Mouse (Mus musculus) MEL (cell line): Measurements from ENCODE around the gene Cfap52. TPM values are rescaled to one million over a fixed set of nuclear protein-coding genes. Genes with fewer than 3 reads are reported as not detected.

ENCODE experiments used
- DNase-seq: peaks from one replicate; pipeline ENCODE4 v3.0.0; 2011; ENCODE audit warnings: low read depth, low spot score
- H3K27ac ChIP-seq: 2 replicates; pipeline ENCODE4 v1.5.1; 2012; ENCODE audit warnings: low read depth, mild to moderate bottlenecking, control low read depth, low read length, moderate library complexity; ENCODE audit not compliant: control insufficient read depth
- H3K27me3 ChIP-seq, 2 experiments: fragments of 150-350 bp in 1 of 2; sonication (generic) in 1 of 2; 2 replicates each; pipeline ENCODE4 v1.6.1; 2012; ENCODE audit warnings: low read length in 2 of 2, mild to moderate bottlenecking in 2 of 2, improper control_type of control experiment in 1 of 2, moderate library complexity in 1 of 2; ENCODE audit not compliant: insufficient read depth in 2 of 2, control insufficient read depth in 1 of 2
- H3K36me3 ChIP-seq, 2 experiments: 2 replicates each; pipeline ENCODE4 v1.6.1; 2012 to 2014; ENCODE audit warnings: low read length in 2 of 2, improper control_type of control experiment in 1 of 2, inconsistent platforms in 1 of 2, mild to moderate bottlenecking in 1 of 2; ENCODE audit not compliant: insufficient read depth in 2 of 2, control insufficient read depth in 1 of 2
- H3K4me1 ChIP-seq, 2 experiments: fragments of 150-350 bp in 1 of 2; sonication (generic) in 1 of 2; 2 replicates each; pipeline ENCODE4 v1.6.1; 2012; ENCODE audit warnings: low read length in 2 of 2, improper control_type of control experiment in 1 of 2, mild to moderate bottlenecking in 1 of 2; ENCODE audit not compliant: insufficient read depth in 2 of 2, control insufficient read depth in 1 of 2
- H3K4me3 ChIP-seq, 2 experiments: fragments of 150-350 bp in 1 of 2; sonication (generic) in 1 of 2; 2 replicates each; pipeline ENCODE4 v1.5.1; 2012; ENCODE audit warnings: low read depth in 2 of 2, low read length in 2 of 2, mild to moderate bottlenecking in 2 of 2, moderate library complexity in 2 of 2, control low read depth in 1 of 2, improper control_type of control experiment in 1 of 2; ENCODE audit not compliant: control insufficient read depth in 1 of 2, insufficient read depth in 1 of 2
- H3K79me2 ChIP-seq: 2 replicates; pipeline ENCODE4 v1.6.1; 2012; ENCODE audit warnings: mild to moderate bottlenecking, low read length, moderate library complexity; ENCODE audit not compliant: control insufficient read depth, poor library complexity, insufficient read depth
- H3K9ac ChIP-seq: 2 replicates; pipeline ENCODE4 v1.6.1; 2012; ENCODE audit warnings: low read depth, mild to moderate bottlenecking, control low read depth, low read length, moderate library complexity; ENCODE audit not compliant: control insufficient read depth, poor library complexity, severe bottlenecking
- H3K9me3 ChIP-seq: fragments of 150-350 bp; sonication (generic); replicated peaks from 2 replicates; pipeline ENCODE4 v1.6.1; 2012; ENCODE audit warnings: mild to moderate bottlenecking, low read length, improper control_type of control experiment, moderate library complexity; ENCODE audit not compliant: insufficient read depth
- CHD1 ChIP-seq: IDR thresholded peaks from 2 replicates; pipeline ENCODE4 v1.6.1; 2012; ENCODE audit warnings: low read depth, mild to moderate bottlenecking, inconsistent platforms, low read length, improper control_type of control experiment
- CHD2 ChIP-seq: IDR thresholded peaks from 2 replicates; pipeline ENCODE4 v1.6.1; 2011; ENCODE audit warnings: low read length, improper control_type of control experiment
- E2F4 ChIP-seq: IDR thresholded peaks from 2 replicates; pipeline ENCODE4 v1.6.1; 2011; ENCODE audit warnings: low read depth, low read length, improper control_type of control experiment, borderline replicate concordance
- HCFC1 ChIP-seq: IDR thresholded peaks from 2 replicates; pipeline ENCODE4 v1.6.1; 2012; ENCODE audit warnings: low read depth, mild to moderate bottlenecking, inconsistent platforms, low read length, improper control_type of control experiment, moderate library complexity
- KAT2A ChIP-seq: conservative IDR thresholded peaks from 2 replicates; pipeline ENCODE4 v1.6.1; 2012; ENCODE audit warnings: low read depth, low read length, improper control_type of control experiment, inconsistent platforms
- MAFK ChIP-seq: IDR thresholded peaks from 2 replicates; pipeline ENCODE4 v1.6.1; 2011; ENCODE audit warnings: low read depth, mild to moderate bottlenecking, low read length, improper control_type of control experiment, borderline replicate concordance
- MEF2A ChIP-seq: IDR thresholded peaks from 2 replicates; pipeline ENCODE4 v1.6.1; 2014; ENCODE audit warnings: low read depth, mild to moderate bottlenecking, inconsistent platforms, low read length, improper control_type of control experiment; ENCODE audit not compliant: poor library complexity, insufficient replicate concordance, severe bottlenecking; ENCODE audit errors: extremely low read depth
- MYC ChIP-seq: IDR thresholded peaks from 2 replicates; pipeline ENCODE4 v1.6.1; 2011; ENCODE audit warnings: low read depth, mild to moderate bottlenecking, low read length, improper control_type of control experiment, moderate library complexity
- POLR2AphosphoS5 ChIP-seq: IDR thresholded peaks from 2 replicates; pipeline ENCODE4 v1.6.1; 2012; ENCODE audit warnings: low read depth, borderline replicate concordance, mild to moderate bottlenecking, inconsistent platforms, low read length, moderate library complexity, mixed read lengths
- RAD21 ChIP-seq: IDR thresholded peaks from 2 replicates; pipeline ENCODE4 v1.6.1; 2011; ENCODE audit warnings: mild to moderate bottlenecking, low read depth, low read length, improper control_type of control experiment
- RCOR1 ChIP-seq: IDR thresholded peaks from 2 replicates; pipeline ENCODE4 v1.6.1; 2012; ENCODE audit warnings: low read depth, mild to moderate bottlenecking, inconsistent platforms, low read length, improper control_type of control experiment
- SIN3A ChIP-seq: IDR thresholded peaks from 2 replicates; pipeline ENCODE4 v1.6.1; 2012; ENCODE audit warnings: low read length, improper control_type of control experiment, inconsistent platforms
- TCF12 ChIP-seq: IDR thresholded peaks from 2 replicates; pipeline ENCODE4 v1.6.1; 2014; ENCODE audit warnings: low read depth, mild to moderate bottlenecking, inconsistent platforms, low read length, improper control_type of control experiment, moderate library complexity
- USF1 ChIP-seq: IDR thresholded peaks from 2 replicates; pipeline ENCODE4 v1.6.1; 2014; ENCODE audit warnings: low read depth, mild to moderate bottlenecking, inconsistent platforms, low read length, improper control_type of control experiment, moderate library complexity
- ZMIZ1 ChIP-seq: IDR thresholded peaks from 2 replicates; pipeline ENCODE4 v1.6.1; 2012; ENCODE audit warnings: low read depth, mild to moderate bottlenecking, inconsistent platforms, low read length, improper control_type of control experiment, moderate library complexity
- polyA plus RNA-seq, 2 experiments: library from polyadenylated mRNA; stranded (reverse) in 1 of 2; unstranded in 1 of 2; fragments of >175 nt in 1 of 2; fragments of >200 nt in 1 of 2; gene quantifications; 2 replicates each; pipeline versions ENCODE4 v1.2.1 to v1.2.4; 2012; ENCODE audit warnings: low replicate concordance in 2 of 2, low read depth in 1 of 2; ENCODE audit not compliant: insufficient read length in 2 of 2, insufficient read depth in 1 of 2, missing spikeins in 1 of 2
- total RNA-seq: library from RNA; depleted of rRNA; stranded (reverse); fragments of 300-350 nt; gene quantifications from 2 replicates; pipeline ENCODE4 v1.2.3, GENCODE M21; 2012

Cfap52 gene
- total and polyA plus RNA-seq, 3 experiments, result not detected

DNA sequence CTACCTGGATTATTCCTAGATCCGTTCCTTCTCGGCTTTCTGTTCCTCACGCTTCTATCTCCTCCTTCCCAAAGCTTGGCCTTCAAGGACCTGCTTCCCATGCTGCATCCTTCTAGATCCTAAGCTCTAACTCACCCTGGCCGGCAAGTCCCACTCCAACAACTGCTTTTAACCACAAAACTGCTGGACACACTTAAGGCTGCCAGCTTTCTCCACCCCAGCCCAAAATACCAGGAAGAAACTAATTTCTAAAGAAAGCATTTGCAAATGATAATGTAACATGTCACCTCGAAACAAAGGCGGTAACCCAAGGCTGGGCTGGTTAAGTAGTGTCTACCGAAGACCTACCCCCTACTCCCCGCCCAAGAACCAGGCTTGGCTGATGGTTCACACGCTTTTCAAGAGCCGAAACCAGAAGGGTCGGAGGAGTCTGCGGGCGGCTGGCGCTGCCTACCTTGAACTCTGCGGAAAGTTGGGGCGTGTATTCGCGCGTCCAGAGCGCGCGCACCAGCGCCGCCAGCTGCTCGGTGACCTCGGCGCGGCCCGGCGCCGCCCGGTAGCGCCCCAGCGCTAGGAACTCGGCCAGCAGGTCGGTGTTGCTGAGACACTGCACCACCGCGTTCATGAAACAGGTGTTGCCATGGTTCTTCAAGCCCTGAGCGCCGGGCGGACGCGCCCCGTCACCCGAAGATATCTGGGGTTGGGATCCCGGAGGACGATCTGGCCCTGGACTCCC lies 44.2 kb downstream of the Cfap52 start:
- no peak for DNase-seq
- Histone ChIP-seq H3K27ac (no peak overlapping the region), H3K4me3 (no peak overlapping the region), H3K27me3 (no peaks in the 10 kb centered on the region), H3K9ac (no peak overlapping the region), H3K4me1 (no peaks in the 10 kb centered on the region), H3K79me2 (no peaks in the 10 kb centered on the region), H3K36me3 (no peaks in the 10 kb centered on the region), H3K9me3 (no peaks in the 10 kb centered on the region)
- TF ChIP-seq E2F4, result no peak

DNA sequence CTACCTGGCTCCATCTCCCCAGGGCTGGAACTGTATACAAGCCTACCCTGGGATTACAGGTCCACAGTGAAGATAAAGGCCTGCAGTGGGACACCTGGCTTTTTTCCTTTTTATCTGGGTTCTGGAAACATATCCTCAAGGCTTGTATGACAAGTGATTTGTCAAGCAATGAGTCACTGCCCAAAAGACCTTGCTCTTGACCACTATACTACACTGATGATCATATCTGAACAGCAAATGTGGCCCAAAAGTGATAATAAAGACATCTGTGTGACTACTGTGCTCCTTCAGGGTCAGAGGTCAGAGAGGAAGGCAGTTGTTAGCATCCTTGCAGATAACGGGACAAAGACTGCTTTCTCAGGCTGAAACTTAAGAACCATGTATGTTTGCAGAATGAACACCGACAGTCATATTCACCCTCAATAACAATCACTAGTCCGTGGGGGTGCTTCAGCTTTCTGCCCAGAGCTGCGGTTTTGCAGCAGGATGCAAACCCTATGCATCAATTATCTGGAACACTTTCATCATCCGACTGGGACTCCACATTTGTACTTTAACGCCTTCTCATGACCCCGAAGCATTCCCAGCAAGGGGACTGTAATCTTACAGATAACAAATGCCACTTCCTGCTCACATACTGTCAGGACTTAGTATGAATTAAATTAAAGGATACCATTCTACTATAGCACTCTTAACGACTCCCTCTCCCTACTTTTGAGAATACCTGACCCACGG lies 45.1 kb downstream of the Cfap52 start:
- Histone ChIP-seq H3K4me3 (no peak overlapping the region), H3K9ac (no peak overlapping the region), H3K36me3 (no peaks in the 10 kb centered on the region), H3K79me2 (no peaks in the 10 kb centered on the region), H3K27me3 (no peaks in the 10 kb centered on the region), H3K9me3 (no peaks in the 10 kb centered on the region), H3K4me1 (no peaks in the 10 kb centered on the region), H3K27ac (no peak overlapping the region)
- TF ChIP-seq KAT2A (no peak), SIN3A (no peak)
- no peak for DNase-seq

DNA sequence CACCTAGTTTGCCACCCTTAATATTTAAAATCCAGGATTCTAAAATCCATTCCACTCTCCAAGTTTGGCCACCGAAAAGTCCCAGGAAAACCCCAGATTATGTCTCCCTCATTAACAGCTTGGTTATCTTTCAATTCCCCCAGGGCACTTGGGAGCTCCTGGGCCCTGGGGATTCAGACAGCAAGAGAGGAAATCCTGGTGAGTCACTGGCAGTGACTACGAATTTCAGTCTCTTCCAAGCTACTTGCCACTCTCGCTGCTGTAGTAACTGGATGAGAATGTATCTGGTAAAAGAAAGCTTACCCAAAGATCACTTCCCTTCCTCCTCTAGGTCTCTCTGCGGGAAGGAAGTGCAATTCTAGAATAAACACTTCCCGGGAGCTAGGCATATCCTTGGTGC lies 45.9 kb downstream of the Cfap52 start:
- Histone ChIP-seq H3K4me1 (no peaks in the 10 kb centered on the region), H3K36me3 (no peaks in the 10 kb centered on the region), H3K9ac (no peak overlapping the region), H3K79me2 (no peaks in the 10 kb centered on the region), H3K4me3 (no peak overlapping the region), H3K27me3 (no peaks in the 10 kb centered on the region), H3K27ac (no peak overlapping the region), H3K9me3 (no peaks in the 10 kb centered on the region)
- DNase-seq, result no peak
- TF ChIP-seq CHD1, result no peak
- no peak for TF ChIP-seq MEF2A
- TF ChIP-seq KAT2A, result no peak
- no peak for TF ChIP-seq POLR2AphosphoS5
- TF ChIP-seq SIN3A, result no peak
- no peak for TF ChIP-seq HCFC1
- TF ChIP-seq USF1, result no peak
- TF ChIP-seq MAFK, result no peak
- TF ChIP-seq TCF12, result no peak
- no peak for TF ChIP-seq CHD2
- TF ChIP-seq ZMIZ1, result no peak
- TF ChIP-seq RAD21, result no peak
- no peak for TF ChIP-seq MYC
- no peak for TF ChIP-seq RCOR1
